Mouse (Mus musculus): ENCODE results near the gene Optc.
A peak's percentile ranks its signal among the peaks of the same experiment; 100 is the strongest.

The Optc gene

DNA sequence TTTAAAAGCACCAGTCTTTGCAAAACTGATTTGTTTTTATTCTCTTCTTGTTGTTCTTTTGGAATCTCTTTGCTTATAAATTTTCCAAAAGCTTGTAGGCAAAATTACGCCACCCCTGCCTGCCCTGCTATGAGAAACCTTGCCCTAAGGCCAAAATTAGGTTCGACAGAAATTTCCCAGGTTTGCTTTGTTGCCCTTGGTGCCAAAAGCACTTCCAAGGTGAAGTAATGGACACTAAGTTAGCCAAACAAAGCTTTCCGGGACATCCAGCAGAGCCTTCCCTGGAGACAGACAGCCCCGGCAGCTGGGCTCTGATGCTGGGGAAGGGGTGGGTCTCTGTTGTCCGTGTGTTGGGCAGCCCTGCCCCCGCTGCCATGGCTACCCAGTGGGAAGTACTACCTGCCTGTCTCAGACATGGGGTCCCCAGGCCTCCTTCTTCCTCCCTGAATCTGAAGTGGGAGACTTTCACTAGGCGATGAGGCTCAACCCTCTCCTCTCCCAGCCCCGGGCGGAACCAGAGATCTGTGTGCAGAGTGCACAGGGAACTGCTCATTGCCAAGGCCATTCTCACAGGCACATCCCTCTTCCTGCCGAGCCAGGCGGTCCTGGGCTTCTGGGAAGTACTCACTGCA, 9.8 kb upstream of the Optc start:
- peak; percentile 63 for DNase-seq

DNA sequence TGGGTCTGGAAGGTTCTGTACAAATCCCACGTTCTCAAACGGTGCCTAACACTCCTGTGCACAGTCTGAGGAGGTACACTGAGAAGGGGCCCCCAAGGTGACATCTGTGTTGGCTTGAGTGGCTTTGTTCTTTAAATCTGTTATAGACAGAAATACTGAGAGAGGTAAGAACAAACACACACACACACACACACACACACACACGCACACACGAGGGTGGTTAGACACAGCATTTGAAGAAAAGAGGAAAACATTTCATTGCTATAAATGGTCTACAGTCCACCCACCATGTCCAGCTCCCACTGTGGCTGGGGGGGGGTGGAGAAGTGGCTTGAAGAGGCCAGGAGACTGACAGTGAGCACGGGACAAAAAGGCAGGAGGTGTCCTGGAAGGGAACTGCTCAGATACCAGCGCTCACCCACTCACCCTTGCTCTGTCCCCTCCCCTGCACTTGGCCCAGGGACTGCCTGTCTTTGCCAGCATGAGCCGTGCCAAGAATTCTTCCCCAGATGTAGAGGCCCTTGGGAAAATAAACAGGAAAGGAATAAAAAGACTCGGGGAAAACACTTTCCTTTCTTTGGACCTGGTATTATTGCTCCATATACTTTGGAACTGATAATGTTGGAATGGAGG, 8.0 kb upstream of the Optc start:
- no peak for DNase-seq

DNA sequence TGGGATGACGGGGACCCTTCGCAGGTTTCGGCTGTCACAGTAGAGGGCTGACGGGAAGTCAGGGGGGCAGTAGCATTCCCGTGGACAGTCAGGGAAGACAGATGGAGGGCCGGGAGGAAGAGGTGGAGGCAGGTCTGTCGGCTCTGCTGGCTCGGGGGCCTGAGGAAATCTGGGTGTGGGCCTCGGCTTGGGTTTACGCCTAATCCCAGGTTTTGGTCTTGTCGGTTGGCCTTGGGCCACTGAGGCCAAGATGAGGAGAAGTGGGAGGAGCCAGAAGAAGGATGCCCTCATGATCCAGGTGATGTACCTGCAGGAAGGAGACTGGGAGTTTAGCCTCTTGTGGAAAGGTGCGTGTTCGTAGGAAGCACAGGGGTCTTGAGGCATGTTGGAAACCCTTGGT, 7.3 kb upstream of the Optc start:
- DNase-seq: no peak

DNA sequence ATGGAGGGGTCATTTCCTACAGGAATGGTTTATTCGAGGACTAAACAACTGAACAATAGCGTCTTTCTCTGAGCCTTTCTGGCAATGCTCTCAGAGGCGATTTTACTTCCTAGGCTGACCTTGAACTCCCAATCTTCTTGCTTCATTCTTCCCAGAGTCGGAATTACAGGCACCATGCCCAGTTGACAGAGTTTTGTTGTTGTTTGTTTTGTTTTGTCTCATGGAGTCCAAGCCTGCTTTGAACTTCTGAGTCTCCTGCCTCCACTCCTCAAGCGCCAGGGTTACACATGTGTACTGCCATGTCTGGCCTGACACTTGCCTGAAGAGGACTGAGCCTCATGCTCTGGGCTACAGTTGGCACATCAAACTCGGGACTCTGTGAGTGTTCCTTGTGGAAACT, 5.2 kb upstream of the Optc start:
- no peak for DNase-seq

DNA sequence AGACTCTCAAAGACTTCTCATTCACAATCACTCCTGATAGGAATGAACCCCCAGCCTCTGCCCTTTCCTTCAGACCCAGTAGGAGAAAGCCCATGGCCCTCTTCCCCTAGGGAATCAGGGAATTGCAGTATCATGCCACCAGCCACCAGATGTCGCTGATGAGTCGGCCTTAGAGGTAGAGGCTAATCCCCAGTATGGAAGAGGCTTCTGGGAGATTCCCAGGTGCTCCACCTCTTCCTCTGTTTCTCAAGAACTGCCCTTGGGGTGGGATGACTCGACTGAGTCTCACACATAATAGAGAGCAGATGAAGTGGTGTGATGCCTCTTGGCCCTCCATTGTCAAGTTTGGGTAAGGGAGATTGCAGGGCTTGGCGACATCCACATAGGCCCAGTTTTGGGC, 3.7 kb upstream of the Optc start:
- DNase-seq: peak; percentile 86

DNA sequence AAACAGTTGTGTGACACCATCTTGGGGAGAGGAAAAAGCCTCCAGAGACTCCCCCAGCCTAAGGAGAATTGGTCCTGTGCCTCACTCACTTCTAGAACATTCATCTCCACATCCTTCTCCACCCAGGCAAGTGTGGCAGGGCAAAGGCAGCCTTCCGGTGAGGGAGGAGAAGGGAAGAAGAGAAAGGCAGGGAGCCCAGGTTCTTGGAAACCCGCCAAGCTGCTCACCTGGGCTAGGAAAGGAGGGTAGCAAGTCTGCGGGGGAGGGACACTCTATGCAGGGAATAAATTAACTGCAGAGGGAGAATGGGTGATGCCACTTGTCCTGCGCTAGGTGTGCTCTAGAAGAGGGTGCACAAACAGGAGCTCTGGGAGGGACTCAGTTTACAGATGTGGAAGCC, 3.2 kb upstream of the Optc start:
- DNase-seq: no peak

DNA sequence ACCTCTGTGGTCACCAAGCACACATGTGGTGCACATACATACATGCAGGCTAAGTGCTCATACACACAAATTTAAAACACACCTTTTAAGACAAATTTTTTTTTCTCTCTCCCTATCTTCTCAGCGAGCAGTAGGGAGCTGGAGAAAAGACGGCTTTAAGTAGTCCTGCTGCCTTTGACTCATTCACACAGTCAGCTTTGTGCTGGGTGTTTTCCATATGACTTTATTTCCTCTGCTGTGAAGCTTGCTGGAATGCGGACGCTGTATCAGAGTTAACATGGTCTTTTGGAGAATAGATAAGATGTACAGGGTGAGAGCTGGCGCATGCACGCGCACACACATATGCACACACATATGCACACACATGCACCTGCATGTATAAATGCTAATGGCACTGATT, 2.3 kb upstream of the Optc start:
- no peak for DNase-seq

DNA sequence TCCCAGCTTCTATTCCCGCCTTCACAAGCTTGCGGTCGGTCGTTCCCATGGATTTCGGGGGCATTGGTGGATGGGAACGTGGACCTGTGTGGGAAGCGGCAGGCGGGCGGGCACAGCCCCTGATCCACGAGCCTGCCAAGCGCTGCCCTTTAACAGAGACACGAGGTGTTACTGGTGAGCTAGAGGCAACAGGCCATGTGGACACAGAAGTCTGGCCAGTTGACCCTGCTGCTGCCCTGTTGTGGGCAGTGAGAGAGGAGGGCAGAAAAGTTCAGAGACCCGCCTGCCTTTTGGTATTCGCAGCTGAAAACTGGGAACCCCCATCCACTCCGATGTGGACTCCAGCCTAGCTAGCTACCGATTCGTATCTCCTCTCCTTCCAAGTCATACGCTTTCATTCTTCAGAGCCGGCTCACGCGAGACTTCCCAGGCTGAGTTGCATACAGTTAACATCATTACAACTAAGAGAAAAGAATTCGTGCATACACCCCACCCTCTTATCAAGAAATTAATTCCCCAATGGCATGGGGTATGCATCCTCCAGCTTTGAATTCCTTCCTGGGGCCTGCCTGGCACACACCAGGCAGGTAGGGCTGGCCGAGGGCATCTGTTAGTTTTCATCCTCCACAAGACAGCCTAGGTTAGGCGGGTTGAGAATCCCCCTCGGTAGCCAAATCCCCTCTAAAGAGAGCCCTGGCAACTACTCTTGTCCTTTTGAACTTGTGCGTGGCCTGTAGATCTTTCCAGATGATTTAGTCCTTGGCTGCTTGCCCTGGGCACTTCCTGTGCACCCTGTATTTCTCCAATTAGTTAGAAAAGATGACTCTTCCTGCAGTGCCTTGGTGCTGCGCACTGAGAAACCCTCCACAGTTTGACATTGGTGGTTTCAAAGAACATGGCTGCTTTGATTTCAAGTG, 1.1 kb upstream of the Optc start:
- peak; percentile 65 for DNase-seq

DNA sequence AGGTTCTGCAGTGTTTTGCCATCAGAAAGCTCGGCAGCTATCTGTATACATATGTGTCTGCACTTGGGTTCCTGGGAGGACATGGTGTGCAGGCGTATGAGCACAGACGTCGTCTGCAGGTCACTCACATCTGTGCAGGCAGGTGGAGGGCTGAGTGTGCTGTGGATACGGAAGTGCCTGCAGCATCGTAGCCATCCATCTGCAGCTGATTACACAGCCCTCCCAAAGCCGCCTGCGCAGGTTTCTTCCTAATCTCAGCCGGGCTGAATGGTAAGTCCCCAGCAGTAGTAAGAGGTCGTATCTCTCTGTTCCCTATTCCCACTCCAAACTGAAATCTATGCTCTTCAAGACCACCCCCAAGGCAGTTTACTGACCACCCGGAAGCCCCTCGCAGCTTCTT, 1.4 kb downstream of the Optc start:
- peak; percentile 43 for DNase-seq

DNA sequence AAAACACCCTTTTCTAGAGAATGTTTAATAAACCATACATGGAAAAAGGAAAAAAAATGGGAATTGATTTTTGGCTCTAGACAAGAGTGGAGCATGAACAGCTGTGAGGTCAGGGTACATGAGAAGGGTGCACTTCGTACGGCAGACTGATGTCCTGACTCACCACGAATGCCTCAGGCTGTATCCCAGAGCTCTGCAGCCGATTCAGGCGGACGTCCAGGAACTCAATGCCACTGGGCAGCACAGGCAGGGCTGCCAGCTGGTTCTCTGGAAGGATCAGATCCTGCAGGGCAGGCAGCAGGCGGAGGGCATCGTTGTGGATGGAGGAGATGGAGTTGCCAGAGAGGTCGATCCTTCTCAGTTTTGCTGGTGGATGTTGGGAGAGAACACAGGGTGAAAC, 7.0 kb downstream of the Optc start:
- DNase-seq: no peak

DNA sequence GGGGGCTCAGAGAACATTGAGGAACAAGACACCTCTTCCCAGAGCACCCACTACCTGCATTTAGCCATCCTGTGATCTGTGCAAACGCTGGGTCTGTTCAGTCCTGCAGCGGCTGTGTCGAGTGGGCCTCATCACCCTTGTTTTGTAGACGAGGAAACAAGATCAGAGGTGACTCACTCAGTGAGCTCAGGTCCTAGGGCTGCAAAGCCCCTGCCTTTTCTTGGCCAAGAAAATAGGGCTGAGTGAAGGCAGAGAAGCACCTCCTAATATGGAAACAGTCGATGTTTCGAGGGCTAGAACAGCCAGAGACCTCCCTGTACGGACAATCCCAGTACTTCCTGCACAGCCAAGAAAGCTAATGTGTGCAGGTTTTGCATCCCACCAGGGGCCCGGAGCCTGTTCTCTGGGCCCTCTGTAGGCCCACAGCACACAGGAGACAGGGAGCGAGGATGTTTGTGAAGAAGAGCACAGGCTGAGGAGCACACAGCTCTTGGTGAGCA, 8.7 kb downstream of the Optc start:
- DNase-seq: no peak

DNA sequence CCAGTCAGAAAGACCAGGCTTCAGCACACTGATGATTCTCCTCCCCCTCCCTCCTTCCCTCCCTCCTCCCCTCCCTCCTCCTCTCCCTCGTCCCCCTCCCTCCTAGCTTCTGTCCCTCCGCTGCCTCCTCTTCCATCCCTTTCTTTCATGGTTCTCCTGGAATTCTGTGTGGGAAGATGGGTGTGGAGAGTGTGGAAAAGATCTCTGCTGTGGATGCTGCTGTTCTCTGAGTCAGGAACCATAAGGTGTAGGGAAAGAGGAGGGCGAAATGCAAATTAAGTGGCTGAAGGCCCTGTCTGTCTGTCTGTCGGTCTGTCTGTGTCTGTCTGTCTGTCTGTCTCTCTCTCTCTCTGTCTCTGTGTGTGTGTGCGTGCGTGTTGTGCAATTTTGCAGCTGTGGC, 10.5 kb downstream of the Optc start:
- no peak for DNase-seq

DNA sequence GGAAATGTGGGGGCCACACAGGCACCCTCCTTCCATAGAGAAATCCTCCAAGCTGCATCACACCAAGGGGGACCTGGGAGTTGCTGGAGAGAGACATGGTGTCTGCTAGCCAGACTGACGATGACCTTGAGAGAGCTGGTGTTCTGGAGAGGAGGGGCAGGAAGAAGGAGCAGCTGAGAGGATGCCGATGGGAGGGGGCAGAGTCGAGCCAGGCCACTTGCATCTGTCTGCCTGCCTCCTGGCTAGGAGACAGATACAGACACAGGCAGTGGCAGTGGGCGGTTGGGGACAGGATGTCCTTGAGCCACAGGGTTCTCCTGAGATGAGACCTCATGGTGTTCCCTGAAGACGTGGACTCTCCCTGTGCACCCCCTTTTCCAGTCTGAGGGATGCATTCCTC, 16.3 kb downstream of the Optc start:
- peak; percentile 59 for DNase-seq

DNA sequence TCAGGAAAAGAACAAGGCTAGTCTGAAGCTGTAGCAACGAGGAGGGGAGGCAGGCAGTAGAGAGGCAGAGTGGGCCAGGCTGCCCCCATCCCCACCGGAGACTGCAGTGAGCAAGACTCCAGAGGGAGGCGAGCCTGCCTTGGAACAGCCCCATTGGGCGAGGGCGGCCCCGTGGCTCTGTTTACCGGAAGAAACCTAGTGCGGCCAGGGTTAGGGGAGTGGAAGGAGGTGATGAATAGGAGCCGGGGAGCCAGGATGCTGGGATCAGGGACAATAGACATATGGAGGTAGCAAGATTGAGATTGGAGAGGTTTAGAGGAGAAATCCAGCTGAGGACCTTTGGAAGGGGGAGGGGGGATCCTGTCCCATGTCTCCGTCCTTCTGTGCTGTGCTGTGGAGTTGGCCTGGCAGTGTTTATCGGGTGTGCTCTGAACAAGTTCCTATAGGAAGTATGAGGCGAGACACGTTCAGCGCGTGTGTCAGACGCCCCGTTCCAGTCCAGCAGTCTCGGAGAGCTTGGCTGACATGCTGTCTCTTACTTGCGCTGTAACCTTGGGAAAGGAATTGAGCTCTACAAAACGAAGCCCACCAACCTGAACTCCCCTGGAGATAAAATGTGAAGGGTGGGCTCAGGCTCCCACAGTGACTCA, 17.7 kb downstream of the Optc start:
- DNase-seq: peak; percentile 46

DNA sequence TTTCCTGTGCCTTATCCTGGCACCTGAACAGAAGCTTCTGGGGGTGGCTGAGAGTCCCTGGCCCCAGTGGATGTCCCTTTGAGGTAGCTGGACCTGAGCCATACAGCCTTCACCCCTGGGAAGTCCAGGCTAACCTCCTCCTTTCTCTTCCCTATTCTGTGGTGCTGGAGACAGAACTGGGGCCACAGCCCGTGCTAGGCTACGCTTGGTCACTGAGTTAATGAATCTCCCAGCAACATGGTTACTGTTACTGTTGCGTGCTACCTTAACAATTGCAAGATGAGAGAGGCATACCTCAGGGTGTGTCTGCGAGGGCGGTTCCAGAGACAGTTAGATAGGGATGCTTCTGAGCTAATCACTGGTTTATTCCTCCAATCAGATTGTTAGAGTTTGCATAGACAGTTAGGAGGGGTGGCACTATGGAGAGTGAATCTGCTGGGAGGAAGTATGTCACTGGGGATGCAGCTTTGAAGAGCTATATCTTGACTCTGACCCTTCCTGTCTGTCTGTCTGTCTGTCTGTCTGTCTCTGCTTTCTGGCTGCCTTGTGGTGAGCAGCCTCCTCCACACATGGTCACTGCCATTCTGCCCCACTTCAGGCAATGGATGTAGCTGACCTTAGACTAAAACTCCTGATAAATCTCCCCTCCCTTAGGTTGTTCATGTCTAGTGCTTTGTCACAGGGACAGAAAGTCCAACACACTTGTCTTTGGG, 20.1 kb downstream of the Optc start:
- DNase-seq: no peak

DNA sequence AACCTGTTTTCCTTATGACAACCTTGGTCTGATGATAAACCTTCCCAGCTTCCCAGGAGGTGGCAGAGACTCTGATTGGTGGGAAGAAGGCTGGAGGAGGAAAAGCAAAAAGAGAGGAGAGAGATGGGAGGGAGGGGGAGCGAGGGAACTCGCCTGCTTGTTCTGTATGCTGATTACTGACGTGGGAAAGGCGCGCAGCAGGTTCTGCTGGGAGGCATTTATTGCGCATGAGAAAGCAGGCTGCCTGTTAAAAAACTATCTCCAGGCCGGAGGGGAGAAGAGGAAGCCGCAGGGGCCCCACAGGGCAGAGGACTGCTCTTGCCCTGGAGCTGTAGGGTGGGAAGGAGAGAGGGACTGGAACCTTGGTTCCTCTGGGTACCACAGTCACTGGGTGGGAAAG, 20.8 kb downstream of the Optc start:
- DNase-seq: peak; percentile 86

DNA sequence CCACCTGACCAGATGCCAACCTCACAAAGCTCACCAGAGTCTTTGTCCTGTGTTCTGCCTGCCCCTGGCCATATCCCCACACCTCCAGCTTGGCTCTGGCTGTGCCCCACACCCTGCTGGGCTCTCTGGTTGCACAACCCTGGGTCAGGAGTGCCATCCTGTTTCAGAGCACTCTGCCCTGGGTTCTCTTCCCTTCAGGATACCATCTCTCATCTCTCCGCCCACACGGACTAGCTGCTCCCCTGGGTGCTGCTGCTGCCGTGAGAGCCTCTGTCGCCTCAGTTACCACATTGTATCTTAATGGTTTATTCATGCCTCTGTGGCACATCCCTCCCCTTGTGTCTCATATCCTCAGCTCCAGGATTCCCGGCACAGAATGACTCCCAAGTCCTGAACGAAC, 21.4 kb downstream of the Optc start:
- DNase-seq: peak; percentile 37

DNA sequence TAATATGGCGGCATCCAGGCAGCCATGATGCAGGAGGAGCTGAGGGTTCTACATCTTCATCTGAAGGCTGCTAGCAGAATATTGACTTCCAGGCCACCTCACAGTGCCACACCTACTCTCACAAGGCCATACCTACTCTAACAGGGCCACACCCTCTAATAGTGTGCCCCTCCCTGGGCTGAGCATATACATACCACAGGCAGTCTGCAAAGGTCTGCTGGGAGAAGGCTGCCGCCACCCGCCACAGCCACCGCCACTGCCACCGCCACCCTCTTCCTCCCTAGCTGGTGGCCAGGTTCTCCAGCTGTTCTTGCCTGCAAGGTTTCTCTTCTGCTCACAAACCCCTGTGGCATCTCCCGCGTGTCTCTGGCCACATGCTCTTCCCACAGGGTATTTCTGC, 22.0 kb downstream of the Optc start:
- no peak for DNase-seq

DNA sequence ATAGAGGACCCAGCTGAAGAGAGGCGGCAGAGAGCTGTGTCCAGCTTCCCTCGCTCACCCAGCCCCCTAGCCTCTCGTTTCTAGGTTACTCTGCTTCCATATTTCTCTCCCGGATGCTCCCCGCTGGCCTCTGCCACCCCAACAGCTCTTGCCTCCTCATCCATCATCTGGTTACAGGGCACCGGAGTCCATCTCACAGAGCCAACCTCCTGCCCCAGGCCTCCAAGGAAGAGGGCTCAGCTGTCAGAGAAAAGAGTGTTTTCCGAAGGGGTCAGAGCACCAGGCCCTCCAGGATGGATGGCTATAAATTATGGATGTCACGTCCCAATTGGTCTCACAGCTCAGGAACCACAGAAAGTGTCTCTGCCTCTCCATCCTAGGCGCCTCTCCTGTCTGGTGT, 23.1 kb downstream of the Optc start:
- DNase-seq: no peak

DNA sequence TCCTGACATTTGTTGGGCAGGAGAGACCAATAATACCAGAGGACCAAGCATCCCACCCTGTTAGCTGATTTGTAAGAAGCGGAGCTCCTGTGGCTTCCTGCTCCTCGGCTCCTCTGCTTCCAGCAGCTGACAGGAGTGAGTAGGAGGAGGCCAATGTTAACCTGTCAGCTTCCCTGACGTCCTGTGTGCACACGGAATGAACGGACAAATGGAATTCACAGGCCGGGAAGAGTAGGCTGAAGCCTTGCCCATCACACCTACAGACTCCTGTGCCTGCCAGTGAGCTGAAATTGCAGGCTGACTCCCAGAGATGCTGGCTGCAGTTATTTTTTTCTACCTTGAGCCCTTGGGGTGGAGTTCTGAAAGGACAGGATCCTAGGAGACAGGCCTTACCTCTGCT, 23.7 kb downstream of the Optc start:
- DNase-seq: no peak

DNA sequence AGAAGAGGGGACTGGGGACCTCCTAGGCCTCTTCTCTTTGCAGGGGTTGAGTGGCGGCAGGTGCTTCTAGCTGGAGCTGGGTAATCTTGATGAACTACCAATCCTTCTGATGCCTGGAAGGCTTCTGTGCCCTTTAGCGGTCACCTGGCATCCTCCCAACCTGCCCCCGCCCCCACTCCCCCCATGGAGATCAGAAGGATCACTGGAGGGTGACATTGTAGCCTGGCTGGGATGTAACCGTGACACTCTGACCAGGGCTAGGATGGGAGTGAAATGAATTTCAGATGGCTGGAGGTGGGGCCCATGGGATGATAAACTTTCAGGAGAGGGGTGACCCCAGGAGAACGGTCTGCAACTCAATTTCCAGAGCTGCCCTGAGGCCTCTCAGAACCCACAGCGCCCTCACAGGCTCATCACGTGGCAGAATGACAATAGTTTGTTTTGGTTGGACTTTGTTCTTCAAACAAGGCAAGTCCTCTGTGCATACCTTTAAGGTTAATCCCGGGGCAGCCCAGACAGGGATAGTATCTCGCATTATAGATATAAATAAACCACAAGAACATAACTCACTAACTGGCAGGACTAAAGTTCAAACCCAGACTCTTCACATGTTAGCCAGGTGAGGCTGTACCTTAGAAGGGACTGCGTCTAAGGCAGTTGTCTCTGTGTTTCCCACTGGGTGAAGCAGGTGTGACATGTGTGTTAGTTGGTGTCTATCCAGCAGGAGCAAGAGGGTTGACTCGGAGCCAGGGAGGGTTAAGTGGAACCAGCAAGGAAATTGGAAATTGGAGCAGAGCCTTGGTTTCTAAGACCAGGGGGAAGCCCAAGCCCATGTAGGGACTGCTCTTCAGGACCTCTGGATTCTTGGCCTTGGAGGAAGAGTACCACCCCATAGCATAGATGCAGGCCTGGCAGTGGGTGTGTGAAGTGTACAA, 25.2 kb downstream of the Optc start:
- DNase-seq: no peak

DNA sequence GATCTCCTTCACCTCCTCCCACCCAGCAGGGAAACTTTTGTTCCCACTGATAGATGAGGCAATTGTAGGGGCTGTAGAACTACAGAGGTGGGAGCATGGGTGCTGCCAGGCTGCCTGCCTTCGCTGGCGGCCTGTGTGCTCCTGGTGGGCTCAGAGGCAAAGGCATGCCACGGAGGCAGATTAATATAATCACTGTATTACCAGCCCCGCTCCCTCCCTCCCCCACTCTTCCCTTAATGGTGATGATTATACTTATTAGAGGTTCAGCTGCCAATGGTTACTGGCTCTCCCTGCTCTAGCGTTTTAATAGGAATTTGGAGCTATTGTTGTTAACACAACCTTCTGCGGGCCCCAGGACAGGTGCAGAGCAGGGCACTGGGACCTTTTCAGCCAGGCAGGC, 26.0 kb downstream of the Optc start:
- DNase-seq: peak; percentile 60
